Mouse (Mus musculus): ENCODE measurements around the gene Vax2.
A peak's percentile ranks its signal among the peaks of the same experiment; 100 is the strongest.

The Vax2 gene

GRCm38 (mm10) chr6:83762344-83762743 lies 51.3 kb downstream of the Vax2 start, which contains the start of gene Ankrd53:
Ankrd53 (plus strand) TSS chr6:83762644.
- no peak for DNase-seq (ENCODE audit: low read depth, low spot score)

- DNase-seq (ENCODE audit: low read depth, low spot score) = no peak
These were observed 51.9 kb downstream of the Vax2 start for GRCm38 (mm10) chr6:83762880-83763431.

GRCm38 (mm10) chr6:83766982-83767381 lies 55.9 kb downstream of the Vax2 start:
- no peak for DNase-seq (ENCODE audit: low read depth, low spot score)

GRCm38 (mm10) chr6:83768485-83768884 lies 57.4 kb downstream of the Vax2 start:
- peak; percentile 18 for DNase-seq (ENCODE audit: low read depth, low spot score)

GRCm38 (mm10) chr6:83774126-83774525 lies 63.1 kb downstream of the Vax2 start:
- no peak for DNase-seq (ENCODE audit: low read depth, low spot score)

GRCm38 (mm10) chr6:83774781-83775563 lies 63.9 kb downstream of the Vax2 start:
- no peak for DNase-seq (ENCODE audit: low read depth, low spot score)

GRCm38 (mm10) chr6:83775638-83776293 lies 64.7 kb downstream of the Vax2 start, which contains the start of gene Tex261:
Tex261 (minus strand) TSS chr6:83775813.
- peak; percentile 78 for DNase-seq (ENCODE audit: low read depth, low spot score)

GRCm38 (mm10) chr6:83778306-83778705 lies 67.2 kb downstream of the Vax2 start:
- no peak for DNase-seq (ENCODE audit: low read depth, low spot score)

- DNase-seq (ENCODE audit: low read depth, low spot score) = peak; percentile 27
These were observed 68.0 kb downstream of the Vax2 start for GRCm38 (mm10) chr6:83779026-83779425.

- DNase-seq (ENCODE audit: low read depth, low spot score) = no peak
These were observed 75.4 kb downstream of the Vax2 start for GRCm38 (mm10) chr6:83786426-83786825.

All from skeletal muscle tissue, adult 2 months (tissue).